Mouse (Mus musculus) kidney, embryonic 15.5 days (tissue): ENCODE measurements around the gene Icam4. TPM values are rescaled to one million over a fixed set of nuclear protein-coding genes. Genes with fewer than 3 reads are reported as not detected.

ENCODE experiments used
- ATAC-seq: fragments of 200-750 bp; cut with Nextera tagmentation; replicated peaks from 2 replicates; pipeline ENCODE4 v1.8.0; 2017; ENCODE audit warnings: moderate TSS enrichment; ENCODE audit not compliant: low FRiP score
- H3K27ac ChIP-seq: fragments of 300-500 bp; sonication (generic); 2 replicates; pipeline ENCODE4 v1.5.1; 2015; ENCODE audit warnings: mild to moderate bottlenecking, inconsistent platforms
- H3K27me3 ChIP-seq: fragments of 300-500 bp; sonication (generic); 2 replicates; pipeline ENCODE4 v1.6.1; 2015; ENCODE audit warnings: inconsistent platforms
- H3K36me3 ChIP-seq: fragments of 300-500 bp; sonication (generic); 2 replicates; pipeline ENCODE4 v1.6.1; 2015; ENCODE audit warnings: inconsistent platforms
- H3K4me1 ChIP-seq: fragments of 300-500 bp; sonication (generic); 2 replicates; pipeline ENCODE4 v1.6.1; 2015; ENCODE audit warnings: inconsistent platforms
- H3K4me2 ChIP-seq: fragments of 300-500 bp; sonication (generic); 2 replicates; pipeline ENCODE4 v1.6.1; 2015; ENCODE audit warnings: moderate library complexity, mild to moderate bottlenecking, inconsistent platforms
- H3K4me3 ChIP-seq: fragments of 300-500 bp; sonication (generic); replicated peaks from 2 replicates; pipeline ENCODE4 v1.5.1; 2015; ENCODE audit warnings: mild to moderate bottlenecking, inconsistent platforms
- H3K9ac ChIP-seq: fragments of 300-500 bp; sonication (generic); 2 replicates; pipeline ENCODE4 v1.6.1; 2015; ENCODE audit warnings: mild to moderate bottlenecking, inconsistent platforms
- H3K9me3 ChIP-seq: fragments of 300-500 bp; sonication (generic); replicated peaks from 2 replicates; pipeline ENCODE4 v1.6.1; 2016; ENCODE audit warnings: inconsistent platforms
- WGBS: fragments of 180-500 bp; shearing (Covaris S2); methylation state at CpG from one replicate; pipeline ENCODE4 v1.1.7; 2015; ENCODE audit warnings: mixed read lengths; 5-methylcytosine and 5-hydroxymethylcytosine counted together
- polyA plus RNA-seq: library from polyadenylated mRNA; unstranded; fragments of >200 nt; fragmentation: Nextera tagmentation; extraction: Ambion mirVana; gene quantifications from 2 replicates; pipeline ENCODE4 v1.2.1, GENCODE M21; 2015

Gene Icam4
- polyA plus RNA-seq, 1 experiment from 2014 or later = 2.7 TPM

DNA sequence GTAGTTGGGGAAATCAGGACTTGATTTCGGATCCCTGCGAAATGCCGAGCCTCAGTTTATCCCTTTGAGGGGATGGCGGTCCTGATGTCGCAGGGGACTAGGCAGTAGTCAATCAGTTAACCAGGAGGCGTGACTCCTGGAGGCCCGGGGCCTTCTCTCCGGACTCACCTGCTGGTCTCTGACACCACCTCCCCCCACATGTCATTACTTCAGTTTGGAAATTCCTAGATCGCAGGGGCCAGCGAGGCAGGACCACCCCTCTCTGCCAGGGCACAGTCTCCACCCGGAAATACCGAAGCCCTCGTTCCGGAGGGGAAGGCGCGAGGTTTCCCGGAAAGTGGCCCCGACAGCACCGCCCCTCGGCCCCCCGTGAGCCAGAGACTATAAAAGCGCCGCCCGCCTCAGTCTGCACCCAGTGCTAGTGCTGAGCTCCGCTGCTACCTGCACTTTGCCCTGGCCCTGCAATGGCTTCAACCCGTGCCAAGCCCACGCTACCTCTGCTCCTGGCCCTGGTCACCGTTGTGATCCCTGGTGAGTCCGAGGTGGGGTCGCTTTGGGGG, 13.5 kb upstream of the Icam4 start, which contains the start of gene Icam1:
TSS of gene Icam1 (plus strand) at position 415 of the 560 bp plus-strand sequence.
- Histone ChIP-seq H3K36me3 (no peaks in the 10 kb centered on the region), H3K9me3 (no peaks in the 10 kb centered on the region), H3K27me3 (peaks cover 40% of the 10 kb centered on the region), H3K4me2 (peak within 1 kb of the TSS; percentile 78), H3K4me3 (peak within 1 kb of the TSS; percentile 47), H3K27ac (peak within 1 kb of the TSS; percentile 52), H3K9ac (peak within 1 kb of the TSS; percentile 38; the same call in 1 of the 2 replicates), H3K4me1 (peaks cover 37% of the 10 kb centered on the region)
- peak; percentile 73 for ATAC-seq
- WGBS = 2% methylated on average over 30 of the region's 30 CpGs

DNA sequence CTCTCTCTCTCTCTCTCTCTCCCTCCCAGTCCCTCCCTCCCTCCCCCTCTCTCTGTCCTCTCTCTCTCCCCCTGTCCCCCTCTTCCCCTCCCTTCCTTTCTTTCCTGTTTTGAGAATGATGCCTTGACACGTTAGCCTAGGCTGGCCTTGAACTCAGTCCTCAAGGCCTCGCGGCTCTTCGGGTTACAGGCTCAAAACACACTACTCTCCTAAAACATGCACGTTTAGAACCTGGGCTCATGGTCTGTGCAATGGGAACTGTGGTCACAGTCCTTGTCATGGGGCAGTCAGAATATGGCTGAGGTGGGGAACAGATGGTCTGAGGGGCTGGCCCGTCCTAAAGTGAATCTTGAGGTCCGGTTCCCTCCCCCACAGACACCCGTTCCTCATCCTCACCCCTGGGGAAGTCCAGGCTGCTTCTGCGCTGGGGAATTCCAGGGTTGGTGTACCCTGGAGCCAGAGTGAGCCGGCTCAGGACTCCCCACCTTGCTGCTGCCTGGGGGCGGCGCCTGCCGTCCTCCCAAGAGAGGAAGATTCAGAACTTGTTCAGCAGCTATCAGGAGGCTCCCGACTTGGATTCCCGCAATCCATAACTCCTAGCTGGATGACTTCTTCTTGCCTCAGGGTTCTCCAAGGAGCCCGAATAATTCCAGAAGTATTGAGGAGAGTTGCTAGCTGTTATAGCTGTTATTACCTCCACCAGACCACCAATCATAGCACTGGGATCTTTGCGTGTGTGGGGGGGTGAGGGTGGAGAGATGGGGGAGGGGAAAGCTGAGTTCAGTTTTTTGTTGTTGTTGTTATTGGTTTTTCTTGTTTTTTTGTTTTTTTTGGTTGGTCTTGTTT, 12.6 kb upstream of the Icam4 start:
- no peak overlapping the region for H3K27ac ChIP-seq
- ATAC-seq = no peak
- H3K9me3 ChIP-seq = no peaks in the 10 kb centered on the region
- H3K27me3 ChIP-seq = peaks cover 40% of the 10 kb centered on the region
- peaks cover 36% of the 10 kb centered on the region for H3K4me1 ChIP-seq
- 4% methylated on average over 17 of the region's 17 CpGs for WGBS
- H3K36me3 ChIP-seq = no peaks in the 10 kb centered on the region
- peak overlapping the region; percentile 47 for H3K4me3 ChIP-seq
- H3K4me2 ChIP-seq = peak overlapping the region; percentile 78
- H3K9ac ChIP-seq = no peak overlapping the region

DNA sequence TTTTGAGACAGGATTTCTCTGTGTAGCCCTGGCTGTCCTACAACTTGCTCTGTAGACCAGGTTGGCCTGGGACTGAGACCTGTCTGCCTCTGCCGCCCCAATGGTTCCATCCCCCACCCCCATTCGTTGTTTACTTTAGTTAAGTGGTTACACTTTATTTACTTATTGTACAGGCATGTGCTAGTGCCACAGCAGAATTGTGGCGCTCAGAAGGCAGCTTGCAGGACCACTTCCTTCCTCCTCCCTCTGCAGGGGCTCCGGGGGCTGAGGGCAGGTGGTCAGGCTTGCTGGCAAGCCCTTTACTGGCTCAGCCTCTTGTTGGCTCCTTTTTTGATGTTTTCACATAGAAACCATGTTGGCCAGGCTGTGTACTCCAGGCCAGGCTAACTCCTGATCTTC, 12.0 kb upstream of the Icam4 start:
- Histone ChIP-seq H3K9ac (no peak overlapping the region), H3K9me3 (no peaks in the 10 kb centered on the region), H3K27ac (no peak overlapping the region), H3K36me3 (no peaks in the 10 kb centered on the region), H3K4me3 (peak overlapping the region; percentile 47), H3K4me1 (peaks cover 30% of the 10 kb centered on the region), H3K27me3 (peaks cover 40% of the 10 kb centered on the region), H3K4me2 (peak overlapping the region; percentile 78)
- ATAC-seq = no peak
- WGBS = 27% methylated on average over 4 of the region's 4 CpGs

DNA sequence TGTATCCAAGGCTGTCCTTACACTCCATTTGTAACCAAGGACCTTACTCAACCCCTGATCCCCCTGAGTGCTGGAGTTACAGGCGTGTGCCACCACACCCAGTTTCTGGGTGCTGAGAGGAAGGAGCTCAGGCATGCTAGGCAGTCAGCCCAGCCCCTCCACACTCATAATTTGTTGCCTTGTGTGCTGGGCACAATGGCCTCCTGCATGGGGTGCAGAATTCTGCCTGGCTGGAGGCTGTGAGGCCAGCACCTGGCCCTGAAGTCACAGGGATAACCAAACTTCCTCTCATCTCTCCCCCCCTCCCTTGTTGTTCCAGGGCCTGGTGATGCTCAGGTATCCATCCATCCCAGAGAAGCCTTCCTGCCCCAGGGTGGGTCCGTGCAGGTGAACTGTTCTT, 10.6 kb upstream of the Icam4 start:
- peaks cover 40% of the 10 kb centered on the region for H3K27me3 ChIP-seq
- no peak overlapping the region for H3K27ac ChIP-seq
- no peak overlapping the region for H3K4me2 ChIP-seq
- H3K36me3 ChIP-seq = no peaks in the 10 kb centered on the region
- H3K4me1 ChIP-seq = peaks cover 28% of the 10 kb centered on the region
- no peaks in the 10 kb centered on the region for H3K9me3 ChIP-seq
- 72% methylated on average over 2 of the region's 2 CpGs for WGBS
- no peak overlapping the region for H3K4me3 ChIP-seq
- no peak overlapping the region for H3K9ac ChIP-seq
- no peak for ATAC-seq

DNA sequence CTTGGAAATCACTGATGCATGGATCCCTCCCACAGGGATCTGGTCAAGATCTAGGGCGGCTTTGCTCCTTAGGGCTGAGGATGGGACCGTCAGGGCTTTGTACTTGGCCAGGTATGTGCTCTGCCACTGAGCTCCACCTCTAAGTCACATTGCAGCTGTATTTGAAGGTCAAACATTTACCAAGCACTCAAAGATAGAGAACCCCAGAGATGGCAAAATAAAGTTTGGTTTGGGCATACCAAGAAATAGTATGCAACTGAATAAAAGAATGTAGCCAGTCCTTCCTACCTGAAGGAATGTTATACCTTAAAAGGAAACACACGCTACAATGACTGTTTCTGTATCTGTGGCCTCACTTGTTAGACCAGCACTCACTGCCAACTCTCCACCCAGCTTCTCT, 7.8 kb upstream of the Icam4 start:
- Histone ChIP-seq H3K36me3 (no peaks in the 10 kb centered on the region), H3K9ac (no peak overlapping the region), H3K27me3 (peaks cover 23% of the 10 kb centered on the region), H3K4me2 (no peak overlapping the region), H3K4me1 (peaks cover 10% of the 10 kb centered on the region), H3K27ac (no peak overlapping the region), H3K9me3 (no peaks in the 10 kb centered on the region), H3K4me3 (no peak overlapping the region)
- 73% methylated on average over 3 of the region's 3 CpGs for WGBS
- no peak for ATAC-seq

DNA sequence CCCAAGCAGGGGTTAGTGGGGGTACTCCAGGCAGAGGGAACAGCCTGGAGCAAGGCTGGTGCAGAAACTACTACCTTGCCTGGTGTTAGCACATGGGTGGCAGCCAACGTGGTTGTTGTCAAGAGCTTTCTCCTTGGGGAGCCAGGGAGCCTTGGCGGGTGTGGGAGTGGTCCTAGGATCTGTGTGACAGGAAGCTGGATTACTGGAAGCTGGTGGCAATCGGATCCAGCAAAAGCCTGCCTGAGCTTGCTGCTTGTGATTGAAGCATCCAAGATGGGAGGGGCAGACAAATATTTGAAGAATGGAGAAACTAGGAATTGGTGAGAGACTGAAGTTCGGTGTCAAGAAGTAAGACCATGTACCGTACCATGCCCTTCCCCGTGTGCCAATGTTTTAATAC, 6.9 kb upstream of the Icam4 start:
- no peaks in the 10 kb centered on the region for H3K9me3 ChIP-seq
- no peak overlapping the region for H3K4me3 ChIP-seq
- no peaks in the 10 kb centered on the region for H3K36me3 ChIP-seq
- H3K4me1 ChIP-seq = peaks cover under 1% of the 10 kb centered on the region; the same call in 1 of the 2 replicates
- no peak overlapping the region for H3K9ac ChIP-seq
- H3K27me3 ChIP-seq = peaks cover 20% of the 10 kb centered on the region
- 58% methylated on average over 6 of the region's 6 CpGs for WGBS
- no peak for ATAC-seq
- no peak overlapping the region for H3K4me2 ChIP-seq
- H3K27ac ChIP-seq = no peak overlapping the region

DNA sequence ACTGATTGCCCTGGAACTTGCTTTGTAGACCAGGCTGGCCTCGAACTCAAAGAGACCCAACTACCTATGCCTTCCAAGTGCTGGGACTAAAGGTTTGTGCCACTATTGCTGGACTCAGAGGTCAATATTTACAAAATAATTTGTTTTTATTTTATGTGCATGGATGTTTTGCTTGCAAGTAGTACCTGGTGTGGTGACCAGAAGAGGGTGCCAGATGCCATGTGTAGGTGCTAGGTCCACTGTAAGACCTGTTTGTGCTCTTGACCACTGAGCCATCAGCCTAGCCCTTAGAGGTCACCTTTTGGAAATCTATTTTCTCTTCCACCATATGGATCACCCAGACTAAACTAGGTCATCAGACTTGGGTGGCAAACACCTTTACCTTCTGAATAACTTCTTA, 6.4 kb upstream of the Icam4 start:
- H3K27me3 ChIP-seq = peaks cover 19% of the 10 kb centered on the region
- H3K4me3 ChIP-seq = no peak overlapping the region
- H3K36me3 ChIP-seq = no peaks in the 10 kb centered on the region
- no peaks in the 10 kb centered on the region for H3K9me3 ChIP-seq
- no peak overlapping the region for H3K4me2 ChIP-seq
- WGBS = 93% methylated on average over 1 of the region's 1 CpGs
- no peak overlapping the region for H3K9ac ChIP-seq
- H3K27ac ChIP-seq = no peak overlapping the region
- ATAC-seq = no peak
- H3K4me1 ChIP-seq = no peaks in the 10 kb centered on the region

DNA sequence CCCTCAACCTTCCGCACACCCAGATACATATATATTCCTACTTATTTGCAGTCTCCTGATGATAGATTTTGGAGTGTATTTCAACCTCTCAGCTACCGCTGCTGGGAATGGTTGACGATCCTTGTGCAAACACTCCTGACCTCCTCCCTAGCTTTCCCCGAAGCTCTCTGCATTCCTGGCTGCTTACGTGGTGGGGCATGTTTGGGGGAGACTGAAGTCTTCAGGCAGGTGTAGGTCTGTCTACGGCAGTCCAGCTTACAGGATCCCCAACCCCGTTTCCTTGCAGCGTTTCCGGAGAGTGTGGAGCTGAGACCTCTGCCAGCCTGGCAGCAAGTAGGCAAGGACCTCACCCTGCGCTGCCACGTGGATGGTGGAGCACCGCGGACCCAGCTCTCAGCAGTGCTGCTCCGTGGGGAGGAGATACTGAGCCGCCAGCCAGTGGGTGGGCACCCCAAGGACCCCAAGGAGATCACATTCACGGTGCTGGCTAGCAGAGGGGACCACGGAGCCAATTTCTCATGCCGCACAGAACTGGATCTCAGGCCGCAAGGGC, 3.8 kb upstream of the Icam4 start:
- H3K4me1 ChIP-seq = peaks cover 14% of the 10 kb centered on the region
- no peak overlapping the region for H3K27ac ChIP-seq
- 69% methylated on average over 19 of the region's 19 CpGs for WGBS
- H3K4me3 ChIP-seq = no peak overlapping the region
- no peaks in the 10 kb centered on the region for H3K36me3 ChIP-seq
- H3K4me2 ChIP-seq = no peak overlapping the region
- peaks cover 31% of the 10 kb centered on the region for H3K27me3 ChIP-seq
- no peak overlapping the region for H3K9ac ChIP-seq
- no peak for ATAC-seq
- no peaks in the 10 kb centered on the region for H3K9me3 ChIP-seq

DNA sequence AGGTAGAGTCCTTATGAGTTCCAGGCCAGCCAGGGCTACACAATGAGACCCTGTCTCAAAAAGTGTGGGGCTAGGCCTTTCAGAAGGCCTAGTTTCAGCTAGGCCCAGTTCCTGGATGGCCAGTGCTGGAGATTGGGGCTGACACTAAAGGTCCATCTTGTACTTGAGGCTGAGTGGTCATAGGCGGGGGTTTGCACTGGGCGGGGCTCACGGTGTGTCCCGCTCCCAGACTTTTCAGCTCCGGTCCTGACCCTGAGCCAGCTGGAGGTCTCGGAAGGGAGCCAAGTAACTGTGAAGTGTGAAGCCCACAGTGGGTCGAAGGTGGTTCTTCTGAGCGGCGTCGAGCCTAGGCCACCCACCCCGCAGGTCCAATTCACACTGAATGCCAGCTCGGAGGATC, 2.3 kb upstream of the Icam4 start:
- Histone ChIP-seq H3K36me3 (no peaks in the 10 kb centered on the region), H3K9me3 (no peaks in the 10 kb centered on the region), H3K27me3 (peaks cover 34% of the 10 kb centered on the region), H3K27ac (no peak overlapping the region), H3K9ac (no peak overlapping the region), H3K4me2 (no peak overlapping the region), H3K4me1 (peaks cover 29% of the 10 kb centered on the region), H3K4me3 (no peak overlapping the region)
- 80% methylated on average over 12 of the region's 12 CpGs for WGBS
- ATAC-seq = no peak

DNA sequence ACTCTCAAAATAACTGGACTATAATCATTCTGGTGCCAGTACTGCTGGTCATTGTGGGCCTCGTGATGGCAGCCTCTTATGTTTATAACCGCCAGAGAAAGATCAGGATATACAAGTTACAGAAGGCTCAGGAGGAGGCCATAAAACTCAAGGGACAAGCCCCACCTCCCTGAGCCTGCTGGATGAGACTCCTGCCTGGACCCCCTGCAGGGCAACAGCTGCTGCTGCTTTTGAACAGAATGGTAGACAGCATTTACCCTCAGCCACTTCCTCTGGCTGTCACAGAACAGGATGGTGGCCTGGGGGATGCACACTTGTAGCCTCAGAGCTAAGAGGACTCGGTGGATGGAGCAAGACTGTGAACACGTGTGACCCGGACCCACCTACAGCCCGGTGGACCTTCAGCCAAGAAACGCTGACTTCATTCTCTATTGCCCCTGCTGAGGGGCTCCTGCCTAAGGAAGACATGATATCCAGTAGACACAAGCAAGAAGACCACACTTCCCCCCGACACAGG, 1.3 kb upstream of the Icam4 start:
- Histone ChIP-seq H3K27ac (no peak overlapping the region), H3K9ac (no peak overlapping the region), H3K36me3 (no peaks in the 10 kb centered on the region), H3K4me2 (no peak overlapping the region), H3K4me3 (no peak overlapping the region), H3K27me3 (peaks cover 44% of the 10 kb centered on the region), H3K4me1 (peaks cover 39% of the 10 kb centered on the region), H3K9me3 (no peaks in the 10 kb centered on the region)
- 54% methylated on average over 8 of the region's 8 CpGs for WGBS
- ATAC-seq = no peak

DNA sequence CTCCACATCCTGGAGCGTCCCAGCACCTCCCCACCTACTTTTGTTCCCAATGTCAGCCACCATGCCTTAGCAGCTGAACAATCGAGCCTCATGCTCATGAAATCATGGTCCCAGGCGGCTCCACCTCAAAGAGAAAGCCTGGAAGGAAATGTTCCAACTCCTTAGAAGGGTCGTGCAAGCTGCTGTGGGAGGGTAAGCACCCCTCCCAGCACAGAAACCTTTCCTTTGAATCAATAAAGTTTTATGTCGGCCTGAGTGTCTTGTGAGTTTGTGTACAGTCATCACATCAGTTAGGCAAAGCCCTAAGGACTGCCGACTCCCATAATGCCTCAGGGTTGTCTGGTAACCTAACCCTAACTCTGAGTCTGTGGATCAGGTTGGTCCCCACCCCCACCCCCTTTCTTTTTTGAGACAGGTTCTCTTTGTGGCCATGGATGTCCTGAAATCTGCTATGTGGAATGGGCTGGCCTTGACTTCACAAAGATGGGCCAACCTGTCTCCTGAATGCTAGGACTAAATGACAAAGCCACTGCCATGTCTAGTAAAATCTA, 538 bp upstream of the Icam4 start:
- H3K4me1 ChIP-seq = peaks cover 47% of the 10 kb centered on the region
- WGBS = 63% methylated on average over 6 of the region's 6 CpGs
- no peak for ATAC-seq
- peaks cover 52% of the 10 kb centered on the region for H3K27me3 ChIP-seq
- H3K9ac ChIP-seq = no peak overlapping the region
- no peak overlapping the region for H3K27ac ChIP-seq
- H3K9me3 ChIP-seq = no peaks in the 10 kb centered on the region
- H3K4me3 ChIP-seq = peak overlapping the region; percentile 58; the same call in 1 of the 2 replicates
- H3K4me2 ChIP-seq = no peak overlapping the region
- no peaks in the 10 kb centered on the region for H3K36me3 ChIP-seq

DNA sequence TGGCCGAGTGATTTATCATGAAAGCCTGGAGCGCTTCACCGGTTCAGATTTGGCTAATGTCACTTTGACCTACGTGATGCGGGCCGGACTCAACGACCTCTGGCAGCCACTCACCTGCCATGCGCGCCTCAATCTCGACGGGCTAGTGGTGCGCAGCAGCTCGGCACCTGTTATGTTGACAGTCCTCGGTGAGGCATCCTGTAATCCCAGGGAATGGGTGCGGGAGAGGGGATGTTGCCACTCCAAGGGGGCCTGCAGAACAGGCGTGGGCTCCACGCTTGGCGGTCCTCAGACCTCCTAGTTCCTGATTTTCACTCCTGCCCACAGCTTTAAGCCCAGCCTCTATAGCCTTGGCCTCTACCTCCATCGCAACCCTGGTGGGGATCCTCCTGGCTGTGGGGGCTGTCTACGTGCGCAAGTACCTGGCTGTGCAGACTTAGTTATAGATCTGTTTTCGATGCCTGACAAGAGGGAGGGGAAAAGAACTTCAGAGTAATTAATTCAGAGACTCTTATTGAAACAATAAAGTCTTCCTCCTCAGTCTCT, 955 bp downstream of the Icam4 start:
- Histone ChIP-seq H3K36me3 (no peaks in the 10 kb centered on the region), H3K27me3 (peaks cover 66% of the 10 kb centered on the region), H3K9ac (no peak overlapping the region), H3K4me2 (peak overlapping the region; percentile 98), H3K27ac (no peak overlapping the region), H3K4me1 (peaks cover 57% of the 10 kb centered on the region), H3K4me3 (peak overlapping the region; percentile 58), H3K9me3 (no peaks in the 10 kb centered on the region)
- ATAC-seq = no peak
- 23% methylated on average over 22 of the region's 22 CpGs for WGBS
